Mouse (Mus musculus) myocyte (in vitro differentiated cells): ENCODE results near the gene St8sia1. TPM values are rescaled to one million over a fixed set of nuclear protein-coding genes. Genes with fewer than 3 reads are reported as not detected.

Experiments
- H3K27me3 ChIP-seq: one replicate; pipeline ENCODE4 v1.6.1; 2011; ENCODE audit not compliant: control insufficient read depth, insufficient read depth, insufficient read length
- H3K36me3 ChIP-seq: one replicate; pipeline ENCODE4 v1.6.1; 2011; ENCODE audit not compliant: control insufficient read depth, insufficient read depth
- H3K4me2 ChIP-seq: one replicate; pipeline ENCODE4 v1.6.1; 2011; ENCODE audit warnings: low read depth, control low read depth
- H3K4me3 ChIP-seq: one replicate; pipeline ENCODE4 v1.5.1; 2011; ENCODE audit warnings: mild to moderate bottlenecking, control low read depth, moderate library complexity
- H3K79me2 ChIP-seq: one replicate; pipeline ENCODE4 v1.6.1; 2011; ENCODE audit not compliant: control insufficient read depth, insufficient read depth
- H3ac ChIP-seq: one replicate; pipeline ENCODE4 v1.6.1; 2011; ENCODE audit not compliant: control insufficient read depth, insufficient read length
- CEBPB ChIP-seq: IDR thresholded peaks from 2 replicates; pipeline ENCODE4 v1.6.1; 2011; ENCODE audit warnings: mild to moderate bottlenecking, moderate library complexity; ENCODE audit not compliant: poor library complexity, insufficient read depth, severe bottlenecking
- E2F4 ChIP-seq: IDR thresholded peaks from one replicate; pipeline ENCODE4 v1.6.1; 2011; ENCODE audit warnings: mild to moderate bottlenecking, control low read depth, moderate library complexity; ENCODE audit not compliant: insufficient read depth
- MAX ChIP-seq: IDR thresholded peaks from one replicate; pipeline ENCODE4 v1.6.1; 2011; ENCODE audit warnings: low read depth, mild to moderate bottlenecking, control low read depth
- MYOD1 ChIP-seq, 3 experiments: IDR thresholded peaks; one replicate each; pipeline ENCODE4 v1.6.1; 2011; ENCODE audit warnings: control low read depth in 2 of 3, low read depth in 2 of 3, mild to moderate bottlenecking in 2 of 3, moderate library complexity in 1 of 3; ENCODE audit not compliant: insufficient read length in 2 of 3, control insufficient read depth in 1 of 3
- MYOG ChIP-seq, 3 experiments: IDR thresholded peaks; one replicate each; pipeline ENCODE4 v1.6.1; 2011; ENCODE audit warnings: control low read depth in 2 of 3, low read depth in 2 of 3, mild to moderate bottlenecking in 2 of 3; ENCODE audit not compliant: insufficient read length in 2 of 3, control insufficient read depth in 1 of 3, insufficient read depth in 1 of 3
- POLR2A ChIP-seq: IDR thresholded peaks from one replicate; pipeline ENCODE4 v1.6.1; 2011; ENCODE audit warnings: low read depth, mild to moderate bottlenecking, control low read depth, moderate library complexity; ENCODE audit not compliant: insufficient read length
- POLR2AphosphoS2 ChIP-seq: IDR thresholded peaks from one replicate; pipeline ENCODE4 v1.6.1; 2011; ENCODE audit warnings: low read depth, control low read depth; ENCODE audit not compliant: insufficient read length
- REST ChIP-seq: IDR thresholded peaks from one replicate; pipeline ENCODE4 v1.6.1; 2011; ENCODE audit warnings: mild to moderate bottlenecking, control low read depth, moderate library complexity; ENCODE audit not compliant: insufficient read depth, insufficient read length
- SRF ChIP-seq: IDR thresholded peaks from one replicate; pipeline ENCODE4 v1.6.1; 2011; ENCODE audit warnings: low read depth; ENCODE audit not compliant: control insufficient read depth, insufficient read length
- TCF12 ChIP-seq: IDR thresholded peaks from one replicate; pipeline ENCODE4 v1.6.1; 2011; ENCODE audit warnings: mild to moderate bottlenecking, control low read depth; ENCODE audit not compliant: poor library complexity, insufficient read depth, severe bottlenecking
- TCF3 ChIP-seq: IDR thresholded peaks from one replicate; pipeline ENCODE4 v1.6.1; 2011; ENCODE audit warnings: low read depth, control low read depth; ENCODE audit not compliant: insufficient read length
- USF1 ChIP-seq: IDR thresholded peaks from one replicate; pipeline ENCODE4 v1.6.1; 2011; ENCODE audit warnings: low read depth, mild to moderate bottlenecking, control low read depth, moderate library complexity
- polyA plus RNA-seq: library from polyadenylated mRNA; unstranded; fragments of >200 nt; fragmentation: generic; extraction: Trizol; gene quantifications from one replicate; pipeline ENCODE4 v1.2.1, GENCODE M21; 2012; ENCODE audit warnings: missing spikeins

St8sia1 gene
- polyA plus RNA-seq, 1 experiment: 0.02 TPM

DNA sequence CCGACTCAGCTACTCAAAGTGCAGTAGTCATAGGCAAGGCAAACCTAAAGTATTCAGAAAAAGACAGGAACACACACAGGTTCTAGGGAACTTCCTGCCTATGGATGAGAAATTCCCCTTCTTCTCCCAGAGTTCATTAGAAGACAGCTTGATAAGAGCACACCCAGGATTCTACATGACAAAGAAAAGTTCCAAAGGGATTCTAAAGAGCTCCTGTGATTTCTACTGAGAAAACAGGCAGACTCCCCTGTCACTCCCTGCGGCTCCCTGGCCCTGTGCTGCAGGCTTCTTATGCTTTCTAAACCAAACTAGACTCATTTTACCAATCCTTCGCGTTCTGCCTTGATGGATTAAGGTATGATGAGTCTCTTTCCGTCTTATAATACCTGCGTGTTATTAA, 75.9 kb downstream of the St8sia1 start:
- Histone ChIP-seq H3K4me3 (no peak overlapping the region), H3ac (no peak overlapping the region), H3K79me2 (no peaks in the 10 kb centered on the region), H3K4me2 (no peak overlapping the region), H3K27me3 (no peaks in the 10 kb centered on the region), H3K36me3 (no peaks in the 10 kb centered on the region)
- TF ChIP-seq USF1 (no peak), POLR2AphosphoS2 (no peak), E2F4 (no peak), TCF3 (no peak), TCF12 (no peak), MAX (no peak), SRF (no peak), MYOG (IDR thresholded peaks at IDR 0.05; ENCODE audit: control insufficient read depth in 1 of 3, insufficient read depth in 1 of 3, insufficient read length in 2 of 3, low read depth in 2 of 3) (no peak), POLR2A (no peak), CEBPB (no peak)

DNA sequence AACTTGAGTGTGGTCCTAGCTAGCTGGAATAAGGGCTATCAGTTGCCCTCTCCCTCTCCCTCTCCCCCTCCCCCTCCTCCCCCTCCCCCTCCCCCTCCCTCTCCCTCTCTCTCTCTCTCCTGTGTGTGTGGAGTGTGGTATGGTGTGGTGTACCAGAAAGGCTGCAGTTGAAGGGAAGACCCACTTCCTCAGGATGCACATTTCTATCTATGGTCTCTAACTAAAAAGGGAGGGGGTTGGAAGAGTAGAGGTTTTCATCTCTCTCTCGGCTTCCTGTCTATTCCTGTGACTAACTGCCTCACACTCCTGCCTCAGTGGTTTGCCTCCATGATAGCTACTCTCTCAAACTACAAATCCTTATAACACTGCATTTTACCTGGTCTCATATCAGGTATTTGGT, 76.9 kb downstream of the St8sia1 start:
- no peaks in the 10 kb centered on the region for H3K36me3 ChIP-seq
- no peak overlapping the region for H3ac ChIP-seq
- H3K4me2 ChIP-seq: no peak overlapping the region
- H3K4me3 ChIP-seq: no peak overlapping the region
- TF ChIP-seq POLR2A (no peak), CEBPB (no peak), TCF3 (no peak), SRF (no peak), POLR2AphosphoS2 (no peak), MAX (no peak), MYOG (IDR thresholded peaks at IDR 0.05; ENCODE audit: control insufficient read depth in 1 of 3, insufficient read depth in 1 of 3, insufficient read length in 2 of 3, low read depth in 2 of 3) (no peak), REST (no peak), USF1 (no peak), E2F4 (no peak), MYOD1 (IDR thresholded peaks at IDR 0.05; ENCODE audit: control insufficient read depth in 1 of 3, insufficient read length in 2 of 3, low read depth in 2 of 3) (no peak), TCF12 (no peak)
- H3K27me3 ChIP-seq: no peaks in the 10 kb centered on the region
- H3K79me2 ChIP-seq: no peaks in the 10 kb centered on the region

- Histone ChIP-seq H3K4me3 (no peak overlapping the region), H3K36me3 (no peaks in the 10 kb centered on the region), H3K79me2 (no peaks in the 10 kb centered on the region), H3K4me2 (no peak overlapping the region), H3ac (no peak overlapping the region), H3K27me3 (no peaks in the 10 kb centered on the region)
- TF ChIP-seq POLR2AphosphoS2 (no peak), TCF3 (no peak), E2F4 (no peak)
Measured at GRCm38 (mm10) chr6:142885364-142886154, 78.7 kb downstream of the St8sia1 start.

DNA sequence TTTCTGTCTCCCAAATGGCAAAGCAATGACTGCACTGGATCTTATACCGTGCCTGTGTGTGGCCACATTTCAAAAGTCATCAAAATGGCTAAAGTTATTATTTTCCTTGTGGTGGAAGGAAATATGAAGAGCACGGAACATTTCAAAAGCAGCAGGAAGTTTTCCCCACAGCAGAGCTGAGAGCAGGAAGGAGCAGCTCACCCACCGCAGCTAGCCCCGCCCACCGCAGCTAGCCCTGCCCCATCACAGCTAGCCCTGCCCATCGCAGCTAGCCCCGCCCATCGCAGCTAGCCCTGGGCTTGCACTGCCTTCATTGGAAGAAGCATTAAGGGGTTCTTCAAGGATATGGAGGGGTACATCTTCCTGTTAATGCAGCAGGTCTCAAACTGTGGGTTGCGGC, 80.1 kb downstream of the St8sia1 start:
- no peak overlapping the region for H3ac ChIP-seq
- H3K79me2 ChIP-seq: no peaks in the 10 kb centered on the region
- no peaks in the 10 kb centered on the region for H3K36me3 ChIP-seq
- TF ChIP-seq USF1 (no peak), POLR2AphosphoS2 (no peak), E2F4 (no peak), TCF12 (no peak), CEBPB (no peak), TCF3 (no peak), POLR2A (no peak), MAX (no peak), SRF (no peak), MYOD1 (IDR thresholded peaks at IDR 0.05; ENCODE audit: control insufficient read depth in 1 of 3, insufficient read length in 2 of 3, low read depth in 2 of 3) (no peak), REST (no peak), MYOG (IDR thresholded peaks at IDR 0.05; ENCODE audit: control insufficient read depth in 1 of 3, insufficient read depth in 1 of 3, insufficient read length in 2 of 3, low read depth in 2 of 3) (no peak)
- no peaks in the 10 kb centered on the region for H3K27me3 ChIP-seq
- no peak overlapping the region for H3K4me3 ChIP-seq
- H3K4me2 ChIP-seq: no peak overlapping the region

GRCm38 (mm10) chr6:142880849-142881470, 83.3 kb downstream of the St8sia1 start:
- no peaks in the 10 kb centered on the region for H3K79me2 ChIP-seq

More at GRCm38 (mm10) chr6:142880849-142881470, 83.3 kb downstream of the St8sia1 start:
- no peak overlapping the region for H3K4me3 ChIP-seq
- no peaks in the 10 kb centered on the region for H3K36me3 ChIP-seq
- H3K4me2 ChIP-seq: no peak overlapping the region
- TF ChIP-seq TCF12 (no peak), MYOD1 (IDR thresholded peaks at IDR 0.05; ENCODE audit: control insufficient read depth in 1 of 3, insufficient read length in 2 of 3, low read depth in 2 of 3) (no peak), MAX (no peak), POLR2A (no peak), TCF3 (no peak), E2F4 (no peak), MYOG (IDR thresholded peaks at IDR 0.05; ENCODE audit: control insufficient read depth in 1 of 3, insufficient read depth in 1 of 3, insufficient read length in 2 of 3, low read depth in 2 of 3) (no peak)
- no peak overlapping the region for H3ac ChIP-seq
- no peaks in the 10 kb centered on the region for H3K27me3 ChIP-seq
